Mouse (Mus musculus) frontal cortex, adult 2 months (tissue): ENCODE results near the gene Chrm3. TPM values are rescaled to one million over a fixed set of nuclear protein-coding genes. Genes with fewer than 3 reads are reported as not detected.
A peak's percentile ranks its signal among the peaks of the same experiment; 100 is the strongest.

Experiments used
- DNase-seq, 2 experiments: peaks; one replicate each; pipeline ENCODE4 v3.0.0; 2022; ENCODE audit warnings: low spot score in 1 of 2; ENCODE audit errors: extremely low spot score in 1 of 2
- polyA plus RNA-seq: library from polyadenylated mRNA; depleted of rRNA; stranded (reverse); fragments of >200 nt; gene quantifications from 2 replicates; pipeline ENCODE4 v1.2.3, GENCODE M21; 2012

Gene Chrm3
- polyA plus RNA-seq, 1 experiment = 24.1 TPM

- no peak for DNase-seq
These were observed 120.8 kb downstream of the Chrm3 start for GRCm38 (mm10) chr13:10239825-10240224.

DNA sequence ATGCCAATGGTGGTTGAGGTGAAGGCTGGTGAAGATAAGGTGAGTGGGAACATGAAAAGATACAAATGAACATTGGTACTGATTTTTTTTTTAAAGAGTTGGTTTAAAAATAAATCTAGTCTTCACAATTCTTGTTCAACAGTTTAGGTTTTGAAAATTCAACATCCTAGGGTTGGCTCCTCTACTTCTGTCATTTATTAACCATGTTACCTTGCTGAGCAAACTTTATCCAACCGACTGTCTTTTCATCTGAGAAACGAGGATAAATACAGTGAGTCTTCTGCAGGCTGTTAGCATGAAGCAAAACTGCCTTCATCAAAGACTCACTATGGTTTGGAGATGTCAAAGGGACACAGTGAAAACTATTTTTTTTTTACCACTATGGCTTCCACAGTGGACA lies 123.0 kb downstream of the Chrm3 start:
- DNase-seq = no peak

- peak; percentile 53 to 62 for DNase-seq
These were observed 124.4 kb downstream of the Chrm3 start for GRCm38 (mm10) chr13:10236279-10236678.

GRCm38 (mm10) chr13:10235391-10236169 lies 125.1 kb downstream of the Chrm3 start:
- DNase-seq = peak; percentile 42 to 69

GRCm38 (mm10) chr13:10220403-10220802 lies 140.2 kb downstream of the Chrm3 start:
- DNase-seq = no peak

DNA sequence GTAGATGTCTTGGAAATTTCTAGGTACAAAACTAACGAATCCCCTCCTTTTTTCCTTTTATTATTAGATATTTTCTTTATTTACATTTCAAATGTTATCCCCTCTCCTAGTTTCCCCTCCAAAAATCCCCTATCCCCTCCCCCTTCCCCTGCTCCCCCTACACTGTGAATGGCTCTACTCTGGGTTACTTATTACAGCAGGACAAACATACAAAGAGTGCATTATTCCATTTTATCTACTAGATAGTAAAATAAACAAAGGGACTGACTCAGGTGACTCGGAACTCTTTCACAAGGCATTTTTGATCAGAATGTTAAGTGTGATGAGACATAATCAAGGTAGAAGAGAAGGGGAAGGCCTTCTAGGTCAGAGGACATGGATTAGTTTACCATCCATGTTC lies 148.5 kb downstream of the Chrm3 start:
- no peak for DNase-seq

DNA sequence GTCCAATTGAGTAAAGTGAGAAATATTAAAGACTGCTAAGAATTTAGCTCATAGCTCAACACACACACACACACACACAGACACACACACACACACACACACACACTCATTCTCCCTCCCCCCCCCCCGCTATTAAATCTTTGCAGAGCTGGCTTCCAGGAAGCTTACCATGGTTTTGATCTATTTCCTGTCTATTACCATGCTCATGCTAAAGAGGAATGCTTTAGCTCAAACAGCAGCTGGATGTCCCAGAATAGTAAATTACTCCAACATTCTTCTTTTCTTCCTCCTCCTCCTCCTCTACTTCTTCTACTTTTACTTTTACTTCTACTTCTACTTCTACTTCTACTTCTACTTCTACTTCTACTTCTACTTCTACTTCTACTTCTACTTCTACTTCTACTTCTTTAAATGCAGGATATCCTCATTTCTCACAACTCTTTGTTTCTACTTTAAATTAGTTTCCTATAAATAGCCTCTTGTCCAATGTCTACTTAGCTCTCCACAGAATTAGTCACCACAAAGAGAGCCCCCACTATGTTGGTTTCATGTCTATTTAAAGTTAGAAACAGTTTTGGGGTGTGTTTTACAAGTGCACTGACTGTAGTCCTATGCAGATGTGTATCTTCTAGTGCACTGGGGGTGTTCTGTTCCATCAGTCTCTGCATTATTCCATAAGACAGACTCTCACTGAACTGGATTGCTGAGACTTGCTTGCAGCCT lies 150.0 kb downstream of the Chrm3 start:
- DNase-seq = no peak

- peak; percentile 18 to 45 for DNase-seq
These were observed 161.3 kb downstream of the Chrm3 start for GRCm38 (mm10) chr13:10199206-10199956.

- DNase-seq = peak; percentile 17 to 48
These were observed 170.8 kb downstream of the Chrm3 start for GRCm38 (mm10) chr13:10189829-10190228.

- DNase-seq = peak in 1 of 2 experiments; percentile 54
These were observed 172.7 kb downstream of the Chrm3 start for GRCm38 (mm10) chr13:10187926-10188325.

GRCm38 (mm10) chr13:10183837-10184236 lies 176.8 kb downstream of the Chrm3 start:
- DNase-seq = no peak

- DNase-seq = no peak
These were observed 177.9 kb downstream of the Chrm3 start for GRCm38 (mm10) chr13:10182756-10183155.

- peak in 1 of 2 experiments; percentile 55 for DNase-seq
These were observed 190.1 kb downstream of the Chrm3 start for GRCm38 (mm10) chr13:10170529-10170928.

DNA sequence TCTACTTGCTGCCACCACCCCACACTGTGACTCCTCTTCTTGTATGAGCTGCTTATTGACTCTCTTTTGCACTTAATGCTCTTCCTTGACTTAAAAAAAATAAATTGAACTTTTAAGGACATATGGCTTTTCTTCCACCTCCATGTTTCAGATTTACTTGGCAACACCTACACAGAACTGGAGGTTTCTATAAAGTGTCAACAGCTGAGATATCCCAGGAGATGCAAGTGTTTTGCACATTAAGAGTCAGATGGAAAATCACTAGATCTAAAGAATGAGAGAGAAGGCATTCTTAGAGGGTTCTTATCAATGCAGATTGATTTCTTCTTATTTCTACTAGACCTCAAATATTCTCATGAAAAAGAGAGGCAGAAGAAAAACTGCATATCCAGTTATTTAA lies 197.3 kb downstream of the Chrm3 start:
- DNase-seq = peak in 1 of 2 experiments; percentile 25

GRCm38 (mm10) chr13:10157496-10157895 lies 203.2 kb downstream of the Chrm3 start:
- peak in 1 of 2 experiments; percentile 20 for DNase-seq

GRCm38 (mm10) chr13:10140573-10140972 lies 220.1 kb downstream of the Chrm3 start:
- no peak for DNase-seq

DNA sequence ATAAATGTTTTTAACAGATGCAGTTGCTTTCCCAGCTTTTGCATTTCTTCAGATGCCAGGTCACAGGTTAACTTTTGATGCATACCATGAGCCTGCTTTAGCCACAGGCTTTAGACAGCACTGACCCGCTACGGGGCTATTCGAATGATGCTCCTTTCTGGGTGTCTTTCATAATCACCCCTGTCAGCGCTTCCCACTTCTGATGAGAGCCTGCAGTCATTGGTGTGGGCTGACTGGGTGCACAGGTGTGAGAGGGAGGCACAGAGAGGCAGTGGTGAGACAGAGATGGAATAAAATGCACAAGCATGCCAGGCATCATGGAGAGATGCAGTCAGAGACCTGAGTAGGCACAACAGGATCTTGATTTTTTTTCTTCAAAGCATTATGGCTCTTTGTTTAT lies 221.8 kb downstream of the Chrm3 start:
- no peak for DNase-seq

DNA sequence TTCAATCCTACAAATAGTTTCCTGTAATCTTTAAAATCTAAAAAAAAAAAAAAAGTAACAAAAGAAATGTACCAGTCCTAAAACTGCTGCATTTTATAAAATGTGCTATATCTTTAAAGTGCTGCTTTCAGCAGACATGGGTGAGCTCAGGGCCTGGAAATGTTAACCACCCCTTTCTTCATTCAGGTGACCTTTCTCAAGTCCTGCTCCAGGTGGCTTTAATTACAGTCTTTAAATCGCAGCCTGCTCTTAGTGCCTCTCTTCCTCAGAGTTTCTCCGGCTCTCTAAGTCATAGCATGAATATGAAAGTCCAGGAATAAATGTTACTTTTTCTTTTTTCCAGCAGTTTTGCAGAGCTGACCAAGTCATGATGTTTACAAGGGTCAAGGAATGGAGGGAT lies 229.6 kb downstream of the Chrm3 start:
- no peak for DNase-seq

- peak in 1 of 2 experiments; percentile 32 for DNase-seq
These were observed 248.4 kb downstream of the Chrm3 start for GRCm38 (mm10) chr13:10112211-10112610.

DNA sequence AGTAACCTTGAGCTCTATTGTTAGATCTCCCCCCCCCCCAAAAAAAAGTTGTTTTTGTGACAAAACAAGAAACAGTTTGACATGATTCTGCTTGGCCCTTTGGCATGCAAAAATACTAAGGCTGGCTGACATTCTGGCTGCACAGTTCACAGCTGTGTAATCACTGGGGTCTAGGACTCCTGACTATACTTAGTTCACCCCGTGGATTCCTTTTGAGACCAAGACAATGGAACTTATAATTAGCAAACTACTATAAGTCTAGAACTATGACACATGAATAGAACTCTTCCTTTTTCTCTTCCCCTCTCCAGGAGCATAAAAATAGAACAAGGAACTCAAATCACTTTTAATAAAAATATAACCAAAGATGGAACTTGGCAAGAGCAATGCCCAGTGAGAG lies 251.1 kb downstream of the Chrm3 start:
- no peak for DNase-seq

DNA sequence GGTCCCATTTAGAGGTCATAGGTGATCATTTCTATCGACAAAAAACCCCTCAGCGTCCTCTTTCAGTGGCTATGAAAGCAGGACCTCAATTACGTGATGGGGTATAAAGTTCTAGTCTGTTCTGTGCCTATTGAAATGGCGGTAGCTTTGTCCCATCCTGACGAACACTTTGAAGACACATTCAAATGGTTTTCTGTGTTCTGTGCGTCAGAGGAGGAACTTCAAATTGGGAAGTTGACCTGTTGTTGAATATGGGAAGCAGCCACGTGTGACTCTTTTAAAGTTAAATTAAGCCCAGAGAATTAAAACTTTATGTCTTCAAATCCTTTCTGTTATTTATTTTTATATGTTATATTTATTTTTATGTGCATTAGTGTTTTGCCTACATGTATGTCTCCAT lies 253.3 kb downstream of the Chrm3 start:
- DNase-seq = no peak
